Mouse (Mus musculus) MEL (cell line): ENCODE measurements around the gene Syt1. TPM values are rescaled to one million over a fixed set of nuclear protein-coding genes. Genes with fewer than 3 reads are reported as not detected.

ENCODE experiments used
- DNase-seq: peaks from one replicate; pipeline ENCODE4 v3.0.0; 2011; ENCODE audit warnings: low read depth, low spot score
- H3K27ac ChIP-seq: 2 replicates; pipeline ENCODE4 v1.5.1; 2012; ENCODE audit warnings: low read depth, mild to moderate bottlenecking, control low read depth, low read length, moderate library complexity; ENCODE audit not compliant: control insufficient read depth
- H3K27me3 ChIP-seq, 2 experiments: fragments of 150-350 bp in 1 of 2; sonication (generic) in 1 of 2; 2 replicates each; pipeline ENCODE4 v1.6.1; 2012; ENCODE audit warnings: low read length in 2 of 2, mild to moderate bottlenecking in 2 of 2, improper control_type of control experiment in 1 of 2, moderate library complexity in 1 of 2; ENCODE audit not compliant: insufficient read depth in 2 of 2, control insufficient read depth in 1 of 2
- H3K36me3 ChIP-seq, 2 experiments: 2 replicates each; pipeline ENCODE4 v1.6.1; 2012 to 2014; ENCODE audit warnings: low read length in 2 of 2, improper control_type of control experiment in 1 of 2, inconsistent platforms in 1 of 2, mild to moderate bottlenecking in 1 of 2; ENCODE audit not compliant: insufficient read depth in 2 of 2, control insufficient read depth in 1 of 2
- H3K4me1 ChIP-seq, 2 experiments: fragments of 150-350 bp in 1 of 2; sonication (generic) in 1 of 2; 2 replicates each; pipeline ENCODE4 v1.6.1; 2012; ENCODE audit warnings: low read length in 2 of 2, improper control_type of control experiment in 1 of 2, mild to moderate bottlenecking in 1 of 2; ENCODE audit not compliant: insufficient read depth in 2 of 2, control insufficient read depth in 1 of 2
- H3K4me3 ChIP-seq, 2 experiments: fragments of 150-350 bp in 1 of 2; sonication (generic) in 1 of 2; 2 replicates each; pipeline ENCODE4 v1.5.1; 2012; ENCODE audit warnings: low read depth in 2 of 2, low read length in 2 of 2, mild to moderate bottlenecking in 2 of 2, moderate library complexity in 2 of 2, control low read depth in 1 of 2, improper control_type of control experiment in 1 of 2; ENCODE audit not compliant: control insufficient read depth in 1 of 2, insufficient read depth in 1 of 2
- H3K79me2 ChIP-seq: 2 replicates; pipeline ENCODE4 v1.6.1; 2012; ENCODE audit warnings: mild to moderate bottlenecking, low read length, moderate library complexity; ENCODE audit not compliant: control insufficient read depth, poor library complexity, insufficient read depth
- H3K9ac ChIP-seq: 2 replicates; pipeline ENCODE4 v1.6.1; 2012; ENCODE audit warnings: low read depth, mild to moderate bottlenecking, control low read depth, low read length, moderate library complexity; ENCODE audit not compliant: control insufficient read depth, poor library complexity, severe bottlenecking
- H3K9me3 ChIP-seq: fragments of 150-350 bp; sonication (generic); replicated peaks from 2 replicates; pipeline ENCODE4 v1.6.1; 2012; ENCODE audit warnings: mild to moderate bottlenecking, low read length, improper control_type of control experiment, moderate library complexity; ENCODE audit not compliant: insufficient read depth
- BHLHE40 ChIP-seq: IDR thresholded peaks from 2 replicates; pipeline ENCODE4 v1.6.1; 2012; ENCODE audit warnings: low read depth, mild to moderate bottlenecking, inconsistent platforms, low read length, improper control_type of control experiment, borderline replicate concordance
- CHD1 ChIP-seq: IDR thresholded peaks from 2 replicates; pipeline ENCODE4 v1.6.1; 2012; ENCODE audit warnings: low read depth, mild to moderate bottlenecking, inconsistent platforms, low read length, improper control_type of control experiment
- CHD2 ChIP-seq: IDR thresholded peaks from 2 replicates; pipeline ENCODE4 v1.6.1; 2011; ENCODE audit warnings: low read length, improper control_type of control experiment
- E2F4 ChIP-seq: IDR thresholded peaks from 2 replicates; pipeline ENCODE4 v1.6.1; 2011; ENCODE audit warnings: low read depth, low read length, improper control_type of control experiment, borderline replicate concordance
- EP300 ChIP-seq, 2 experiments: IDR thresholded peaks; 2 replicates each; pipeline ENCODE4 v1.6.1; 2011; ENCODE audit warnings: improper control_type of control experiment in 2 of 2, low read length in 2 of 2, low read depth in 1 of 2, mild to moderate bottlenecking in 1 of 2
- ETS1 ChIP-seq: IDR thresholded peaks from 2 replicates; pipeline ENCODE4 v1.6.1; 2012; ENCODE audit warnings: low read depth, mild to moderate bottlenecking, inconsistent platforms, low read length, improper control_type of control experiment, moderate library complexity
- GABPA ChIP-seq: IDR thresholded peaks from 2 replicates; pipeline ENCODE4 v1.6.1; 2012; ENCODE audit warnings: low read depth, mild to moderate bottlenecking, inconsistent platforms, low read length, improper control_type of control experiment, moderate library complexity
- HCFC1 ChIP-seq: IDR thresholded peaks from 2 replicates; pipeline ENCODE4 v1.6.1; 2012; ENCODE audit warnings: low read depth, mild to moderate bottlenecking, inconsistent platforms, low read length, improper control_type of control experiment, moderate library complexity
- JUND ChIP-seq: IDR thresholded peaks from 2 replicates; pipeline ENCODE4 v1.6.1; 2011; ENCODE audit warnings: low read depth, mild to moderate bottlenecking, improper control_type of control experiment, low read length
- MEF2A ChIP-seq: IDR thresholded peaks from 2 replicates; pipeline ENCODE4 v1.6.1; 2014; ENCODE audit warnings: low read depth, mild to moderate bottlenecking, inconsistent platforms, low read length, improper control_type of control experiment; ENCODE audit not compliant: poor library complexity, insufficient replicate concordance, severe bottlenecking; ENCODE audit errors: extremely low read depth
- MXI1 ChIP-seq: IDR thresholded peaks from 2 replicates; pipeline ENCODE4 v1.6.1; 2011; ENCODE audit warnings: mild to moderate bottlenecking, low read depth, low read length, improper control_type of control experiment
- MYB ChIP-seq: IDR thresholded peaks from 2 replicates; pipeline ENCODE4 v1.6.1; 2011; ENCODE audit warnings: mild to moderate bottlenecking, low read depth, low read length, improper control_type of control experiment
- NELFE ChIP-seq: IDR thresholded peaks from 2 replicates; pipeline ENCODE4 v1.6.1; 2011; ENCODE audit warnings: low read depth, low read length, improper control_type of control experiment
- POLR2A ChIP-seq, 2 experiments: IDR thresholded peaks; 2 replicates each; pipeline ENCODE4 v1.6.1; 2011 to 2012; ENCODE audit warnings: low read length in 2 of 2, mild to moderate bottlenecking in 2 of 2, control low read depth in 1 of 2, improper control_type of control experiment in 1 of 2, low read depth in 1 of 2, moderate library complexity in 1 of 2; ENCODE audit not compliant: control insufficient read depth in 1 of 2, insufficient read depth in 1 of 2, poor library complexity in 1 of 2
- POLR2AphosphoS2 ChIP-seq: IDR thresholded peaks from 2 replicates; pipeline ENCODE4 v1.6.1; 2011; ENCODE audit warnings: low read length, improper control_type of control experiment
- RAD21 ChIP-seq: IDR thresholded peaks from 2 replicates; pipeline ENCODE4 v1.6.1; 2011; ENCODE audit warnings: mild to moderate bottlenecking, low read depth, low read length, improper control_type of control experiment
- TCF12 ChIP-seq: IDR thresholded peaks from 2 replicates; pipeline ENCODE4 v1.6.1; 2014; ENCODE audit warnings: low read depth, mild to moderate bottlenecking, inconsistent platforms, low read length, improper control_type of control experiment, moderate library complexity
- USF2 ChIP-seq, 2 experiments: IDR thresholded peaks; 2 replicates each; pipeline ENCODE4 v1.6.1; 2011 to 2012; ENCODE audit warnings: improper control_type of control experiment in 2 of 2, low read length in 2 of 2, borderline replicate concordance in 1 of 2, inconsistent platforms in 1 of 2, low read depth in 1 of 2, mild to moderate bottlenecking in 1 of 2; ENCODE audit not compliant: insufficient read depth in 1 of 2
- ZKSCAN1 ChIP-seq: IDR thresholded peaks from 2 replicates; pipeline ENCODE4 v1.6.1; 2012; ENCODE audit warnings: low read depth, mild to moderate bottlenecking, inconsistent platforms, low read length, improper control_type of control experiment, moderate library complexity
- ZNF384 ChIP-seq: IDR thresholded peaks from 2 replicates; pipeline ENCODE4 v1.6.1; 2012; ENCODE audit warnings: low read depth, mild to moderate bottlenecking, inconsistent platforms, low read length, improper control_type of control experiment
- polyA plus RNA-seq, 2 experiments: library from polyadenylated mRNA; stranded (reverse) in 1 of 2; unstranded in 1 of 2; fragments of >175 nt in 1 of 2; fragments of >200 nt in 1 of 2; gene quantifications; 2 replicates each; pipeline versions ENCODE4 v1.2.1 to v1.2.4; 2012; ENCODE audit warnings: low replicate concordance in 2 of 2, low read depth in 1 of 2; ENCODE audit not compliant: insufficient read length in 2 of 2, insufficient read depth in 1 of 2, missing spikeins in 1 of 2
- total RNA-seq: library from RNA; depleted of rRNA; stranded (reverse); fragments of 300-350 nt; gene quantifications from 2 replicates; pipeline ENCODE4 v1.2.3, GENCODE M21; 2012

The Syt1 gene
- total and polyA plus RNA-seq, 3 experiments, result not detected

DNA sequence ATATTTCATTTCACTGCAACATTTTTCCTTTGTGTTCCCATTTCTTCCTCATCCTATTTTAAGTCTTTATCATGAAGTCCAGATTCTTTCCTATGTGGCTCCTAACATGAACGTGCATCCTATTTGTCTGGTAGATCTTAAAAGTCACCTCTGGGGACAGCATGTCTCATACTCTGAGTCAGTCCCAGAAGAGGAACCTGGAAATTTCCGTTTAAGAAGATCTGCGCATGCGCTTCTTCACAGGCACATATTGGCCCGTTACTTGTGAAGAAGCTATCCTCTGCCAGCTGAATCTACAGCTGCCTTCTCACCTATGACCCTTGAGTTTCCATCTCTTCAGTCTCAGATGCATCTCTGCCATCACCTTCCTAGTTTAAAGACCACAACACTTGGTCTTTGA is 55.8 kb downstream of the Syt1 start:
- H3K4me1 ChIP-seq, result no peaks in the 10 kb centered on the region
- no peaks in the 10 kb centered on the region for H3K27me3 ChIP-seq
- H3K79me2 ChIP-seq, result no peaks in the 10 kb centered on the region
- TF ChIP-seq MEF2A (no peak), HCFC1 (no peak), RAD21 (no peak), EP300 (IDR thresholded peaks at IDR 0.05; ENCODE audit: low read depth in 1 of 2, low read length in 2 of 2) (no peak), GABPA (no peak)
- H3K36me3 ChIP-seq, result no peaks in the 10 kb centered on the region
- no peak for DNase-seq
- H3K27ac ChIP-seq, result no peak overlapping the region
- no peak overlapping the region for H3K4me3 ChIP-seq
- H3K9me3 ChIP-seq, result no peaks in the 10 kb centered on the region
- no peak overlapping the region for H3K9ac ChIP-seq

- H3K9me3 ChIP-seq, result no peaks in the 10 kb centered on the region
- H3K79me2 ChIP-seq, result no peaks in the 10 kb centered on the region
- H3K27ac ChIP-seq, result no peak overlapping the region
- H3K4me1 ChIP-seq, result no peaks in the 10 kb centered on the region
- no peak overlapping the region for H3K9ac ChIP-seq
- no peaks in the 10 kb centered on the region for H3K36me3 ChIP-seq
- H3K4me3 ChIP-seq, result no peak overlapping the region
- no peak for DNase-seq
- no peaks in the 10 kb centered on the region for H3K27me3 ChIP-seq
- no peak for TF ChIP-seq MEF2A
- no peak for TF ChIP-seq NELFE
- TF ChIP-seq ZNF384, result no peak
- no peak for TF ChIP-seq USF2 (IDR thresholded peaks at IDR 0.05; ENCODE audit: borderline replicate concordance in 1 of 2, insufficient read depth in 1 of 2, low read depth in 1 of 2, low read length in 2 of 2)
- TF ChIP-seq CHD2, result no peak
Observed at GRCm38 (mm10) chr10:108952182-108952581, 58.6 kb downstream of the Syt1 start.

DNA sequence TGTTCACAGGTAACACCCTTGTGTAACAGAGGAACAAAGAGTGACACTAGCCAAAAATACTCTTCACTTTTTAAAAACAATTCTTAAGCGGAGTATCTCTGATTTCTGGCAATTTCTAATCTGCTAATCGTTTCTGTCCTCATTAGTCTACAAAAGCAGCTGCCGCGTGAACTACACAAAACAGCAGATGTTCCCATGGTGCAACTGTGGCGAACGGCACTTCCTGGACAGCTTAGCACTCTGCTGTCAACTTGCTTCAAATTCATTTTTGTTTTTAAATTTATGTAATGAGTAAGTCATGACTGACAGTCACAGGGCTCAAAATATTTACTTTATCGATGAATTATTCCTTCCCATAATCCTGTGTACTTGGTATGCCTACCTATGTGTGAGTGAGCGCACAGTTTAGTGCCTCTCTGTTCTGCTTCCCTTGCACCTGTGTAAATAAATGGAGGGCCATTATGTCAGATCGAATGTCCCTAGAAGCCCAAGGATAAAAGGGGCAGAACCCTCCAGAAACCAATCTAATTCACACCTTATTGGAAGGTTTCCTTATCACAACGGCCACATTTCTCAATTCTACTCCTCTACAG is 73.8 kb downstream of the Syt1 start:
- no peak for DNase-seq
- Histone ChIP-seq H3K79me2 (no peaks in the 10 kb centered on the region), H3K9ac (no peak overlapping the region), H3K27ac (no peak overlapping the region), H3K9me3 (no peaks in the 10 kb centered on the region), H3K4me1 (no peaks in the 10 kb centered on the region), H3K4me3 (no peak overlapping the region), H3K27me3 (no peaks in the 10 kb centered on the region), H3K36me3 (no peaks in the 10 kb centered on the region)
- TF ChIP-seq MXI1 (no peak), E2F4 (no peak), TCF12 (no peak), POLR2AphosphoS2 (no peak), ZKSCAN1 (no peak), BHLHE40 (no peak), CHD1 (no peak), ETS1 (no peak), MYB (no peak), CHD2 (no peak), POLR2A (IDR thresholded peaks at IDR 0.05; ENCODE audit: control insufficient read depth in 1 of 2, insufficient read depth in 1 of 2, low read depth in 1 of 2, low read length in 2 of 2, poor library complexity in 1 of 2) (no peak), JUND (no peak), HCFC1 (no peak), RAD21 (no peak), ZNF384 (no peak)
